8 mouse cellular contexts compared by ENCODE assay signal in the genomic region with DNA sequence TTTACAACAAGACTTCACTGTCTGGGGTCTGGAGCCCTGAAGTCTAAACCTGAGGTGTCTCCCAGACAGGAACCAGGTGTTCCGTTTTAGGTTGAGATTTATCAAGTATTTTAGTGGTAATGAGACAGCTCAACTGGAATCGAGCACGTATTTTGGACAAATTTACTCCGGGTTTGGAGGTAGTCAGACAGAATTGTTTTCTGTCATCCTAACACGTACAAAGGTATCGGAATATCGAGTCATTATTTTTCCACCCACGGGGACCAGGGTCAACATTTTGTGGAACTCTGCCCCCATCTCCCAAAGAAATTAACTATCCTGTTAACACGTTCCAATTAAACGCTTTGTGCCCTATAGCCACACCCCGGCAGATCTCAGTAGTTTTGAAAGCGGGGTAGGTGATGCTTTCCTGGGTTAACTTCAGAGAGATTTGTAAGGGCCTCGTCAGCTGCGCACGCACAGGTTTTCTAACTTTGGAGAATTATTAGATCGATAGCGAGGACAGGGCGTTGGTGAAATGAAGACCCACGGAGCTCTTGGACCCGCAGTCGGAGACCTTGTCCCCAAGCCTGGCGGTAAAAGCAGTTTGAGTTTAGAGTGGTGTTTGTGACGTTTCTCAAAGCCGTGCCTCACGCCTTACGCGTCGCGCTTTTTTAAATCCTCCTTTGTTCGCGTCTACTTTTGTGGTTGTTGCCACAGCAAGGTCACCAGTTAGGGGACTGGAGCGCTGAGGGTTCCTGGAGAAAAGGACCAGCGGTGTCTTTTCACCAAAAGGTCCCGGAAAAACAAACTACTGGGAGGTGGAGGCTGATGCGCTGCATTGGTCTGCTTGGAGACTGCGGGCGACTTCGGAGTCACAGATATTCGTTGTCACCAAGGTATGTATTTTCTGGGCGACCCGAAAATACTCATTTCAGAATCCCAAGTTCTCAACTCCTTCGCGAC. TPM values are rescaled to one million over a fixed set of nuclear protein-coding genes. Genes with fewer than 3 reads are reported as not detected.
DNase-seq lines count a peak whose midpoint lies in the region; ATAC-seq and TF ChIP-seq lines count a peak whose summit lies in the region.

No protein-coding gene starts in this region.

- no peak for TF ChIP-seq EP300 in liver, embryonic 14.5 days (IDR thresholded peaks at IDR 0.05; ENCODE audit: low read depth)
- TF ChIP-seq EP300 in stomach, postnatal 0 days (optimal IDR thresholded peaks at IDR 0.05) = no peak

- no peaks in the 10 kb centered on the region for H3K36me3 ChIP-seq in forebrain, embryonic 14.5 days (ENCODE audit: control insufficient read depth, insufficient read depth, low read length)
- H3K36me3 ChIP-seq in liver, embryonic 14.5 days (replicated peaks; ENCODE audit: control insufficient read depth, insufficient read depth, low read depth) = no peaks in the 10 kb centered on the region
- H3K36me3 ChIP-seq in stomach, postnatal 0 days (ENCODE audit: control insufficient read depth, insufficient read depth, low read length) = no peaks in the 10 kb centered on the region

- H3K4me2 ChIP-seq in forebrain, embryonic 14.5 days (ENCODE audit: low read length) = peak overlapping the region; percentile 81
- H3K4me2 ChIP-seq in liver, embryonic 14.5 days (ENCODE audit: low read depth) = peak overlapping the region; percentile 77
- peak overlapping the region; percentile 59 for H3K4me2 ChIP-seq in stomach, postnatal 0 days (replicated peaks; ENCODE audit: low read depth)

- 3% methylated on average over 43 of the region's 43 CpGs for WGBS in forebrain, embryonic 14.5 days
- 3% methylated on average over 43 of the region's 43 CpGs for WGBS in liver, embryonic 14.5 days (ENCODE audit: insufficient replicate concordance)
- WGBS in stomach, postnatal 0 days = 3% methylated on average over 43 of the region's 43 CpGs

- no peak for TF ChIP-seq CTCF in liver, embryonic 14.5 days (IDR thresholded peaks at IDR 0.05; ENCODE audit: low read depth)
- no peak for TF ChIP-seq CTCF in stomach, postnatal 0 days (IDR thresholded peaks at IDR 0.05; ENCODE audit: low read depth)

- H3K9me3 ChIP-seq in forebrain, embryonic 14.5 days (replicated peaks; ENCODE audit: control insufficient read depth, low read length) = no peaks in the 10 kb centered on the region
- no peaks in the 10 kb centered on the region for H3K9me3 ChIP-seq in liver, embryonic 14.5 days (ENCODE audit: control insufficient read depth, low read length)
- H3K9me3 ChIP-seq in stomach, postnatal 0 days (ENCODE audit: control insufficient read depth, low read length) = no peaks in the 10 kb centered on the region

- peak; percentile 37 for ATAC-seq in CD4-positive, CD25-positive, alpha-beta regulatory T cell, adult 4 months
- no peak for ATAC-seq in forebrain, embryonic 14.5 days
- ATAC-seq in liver, embryonic 14.5 days (ENCODE audit: insufficient read depth) = no peak
- ATAC-seq in stomach, postnatal 0 days (ENCODE audit: low FRiP score, low TSS enrichment) = no peak

- peaks cover 36% of the 10 kb centered on the region for H3K27me3 ChIP-seq in forebrain, embryonic 14.5 days (replicated peaks; ENCODE audit: control insufficient read depth, insufficient read depth, low read length)
- peaks cover 22% of the 10 kb centered on the region for H3K27me3 ChIP-seq in liver, embryonic 14.5 days (ENCODE audit: control insufficient read depth, insufficient read depth, low read length)
- peaks cover 2% of the 10 kb centered on the region; the same call in 1 of the 2 replicates for H3K27me3 ChIP-seq in stomach, postnatal 0 days (ENCODE audit: control insufficient read depth, insufficient read depth, low read length)

- H3K4me3 ChIP-seq in forebrain, embryonic 14.5 days (ENCODE audit: low read depth, low read length) = peak overlapping the region; percentile 42
- peak overlapping the region; percentile 50 to 54 for H3K4me3 ChIP-seq in liver, embryonic 14.5 days (ENCODE audit: insufficient read depth in 1 of 2, low read depth in 2 of 2, low read length in 2 of 2)
- peak overlapping the region; percentile 37 for H3K4me3 ChIP-seq in stomach, postnatal 0 days (ENCODE audit: low read depth, low read length)

- peak; percentile 14 to 15 for DNase-seq in frontal cortex, postnatal 36 days (ENCODE audit: low spot score in 2 of 2)
- no peak for DNase-seq in frontal cortex, postnatal 14 days (ENCODE audit: low spot score in 2 of 2)
- peak; percentile 44 for DNase-seq in forebrain, embryonic 14.5 days (ENCODE audit: low spot score)
- DNase-seq in liver, embryonic 14.5 days (ENCODE audit: low read depth in 3 of 3, low spot score in 3 of 3) = no peak
- no peak for DNase-seq in stomach, postnatal 0 days (ENCODE audit: low spot score)
- no peak for DNase-seq in c-Kit-positive CD71-positive TER-119-positive erythroid progenitor cells, embryonic 14.5 days (ENCODE audit: low spot score)
- DNase-seq in natural killer cell, adult 2 months (ENCODE audit: low spot score in 2 of 2) = no peak

- peak overlapping the region; percentile 41 for H3K9ac ChIP-seq in forebrain, embryonic 14.5 days (ENCODE audit: low read length)
- peak overlapping the region; percentile 4; the same call in 1 of the 2 replicates for H3K9ac ChIP-seq in liver, embryonic 14.5 days (replicated peaks)
- no peak overlapping the region; the same call in 1 of the 2 replicates for H3K9ac ChIP-seq in stomach, postnatal 0 days (ENCODE audit: low read length)

- peaks cover 3% of the 10 kb centered on the region; the same call in 1 of the 2 replicates for H3K4me1 ChIP-seq in forebrain, embryonic 14.5 days (ENCODE audit: control insufficient read depth, insufficient read depth, low read length)
- peaks cover 0 to 3% of the 10 kb centered on the region in 2 experiments; a peak in 1 of 4 replicates for H3K4me1 ChIP-seq in liver, embryonic 14.5 days (replicated peaks; ENCODE audit: control insufficient read depth in 2 of 2, insufficient read depth in 2 of 2, low read length in 1 of 2)
- H3K4me1 ChIP-seq in stomach, postnatal 0 days (replicated peaks; ENCODE audit: control insufficient read depth, insufficient read depth) = 0 out of 2 replicates have a peak, but pooled peaks cover 2% of the 10 kb centered on the region

- H3K27ac ChIP-seq in forebrain, embryonic 14.5 days (ENCODE audit: low read depth, low read length) = no peak overlapping the region
- H3K27ac ChIP-seq in liver, embryonic 14.5 days = no peak overlapping the region
- H3K27ac ChIP-seq in stomach, postnatal 0 days (replicated peaks) = no peak overlapping the region

RNA-seq across cellular contexts. Expression of a gene that starts 26.6 kb away (rescaled TPM):
- polyA plus RNA-seq in CD4-positive, CD25-positive, alpha-beta regulatory T cell, adult 4 months (2017; shearing (Covaris generic)) = 10 to 100 TPM; 29.6 to 34.2 TPM
- polyA plus RNA-seq in forebrain, embryonic 14.5 days (2014; fragmentation: Nextera tagmentation; extraction: Ambion mirVana) = 49.6 and 59.5 TPM in 2 replicates
- 3.0 and 5.4 TPM in 2 replicates for polyA plus RNA-seq in liver, embryonic 14.5 days (2012; rRNA removed)
- polyA plus RNA-seq in liver, embryonic 14.5 days (2014; fragmentation: Nextera tagmentation; extraction: Ambion mirVana) = 11.9 and 12.5 TPM in 2 replicates
- polyA plus RNA-seq in stomach, postnatal 0 days (2015; fragmentation: Nextera tagmentation; extraction: Ambion mirVana) = 18.1 and 18.9 TPM in 2 replicates

RNA-seq across cellular contexts. Expression of a gene that starts 28.1 kb away (rescaled TPM):
- 10 to 100 TPM; 12.4 to 14.5 TPM for polyA plus RNA-seq in CD4-positive, CD25-positive, alpha-beta regulatory T cell, adult 4 months (2017; shearing (Covaris generic))
- 12.9 and 13.8 TPM in 2 replicates for polyA plus RNA-seq in forebrain, embryonic 14.5 days (2014; fragmentation: Nextera tagmentation; extraction: Ambion mirVana)
- 2.4 and 4.0 TPM in 2 replicates for polyA plus RNA-seq in liver, embryonic 14.5 days (2012; rRNA removed)
- polyA plus RNA-seq in liver, embryonic 14.5 days (2014; fragmentation: Nextera tagmentation; extraction: Ambion mirVana) = 5.2 and 5.3 TPM in 2 replicates
- polyA plus RNA-seq in stomach, postnatal 0 days (2015; fragmentation: Nextera tagmentation; extraction: Ambion mirVana) = 7.1 and 7.4 TPM in 2 replicates

Comparison
In these comparisons a context has a peak if more than half of its experiments do, and no peak if none do; other contexts are left out.
1. DNase-seq: peak in frontal cortex, postnatal 36 days (2 of 2) and forebrain, embryonic 14.5 days (single experiment); none in frontal cortex, postnatal 14 days (0 of 2), liver, embryonic 14.5 days (0 of 3), stomach, postnatal 0 days (single experiment), c-Kit-positive CD71-positive TER-119-positive erythroid progenitor cells, embryonic 14.5 days (single experiment) and natural killer cell, adult 2 months (0 of 2).
2. Peak in every context shown above with its lines, with median percentiles within 50 percentile points of each other: H3K4me2 ChIP-seq and H3K4me3 ChIP-seq.